Mouse (Mus musculus) ES-E14 (cell line): ENCODE measurements around the gene Chn1. TPM values are rescaled to one million over a fixed set of nuclear protein-coding genes. Genes with fewer than 3 reads are reported as not detected.

ENCODE experiments used
- DNase-seq: peaks from one replicate; pipeline ENCODE4 v3.0.0-alpha.2; 2013; ENCODE audit warnings: low read depth, low spot score
- H3K27ac ChIP-seq: 2 replicates; pipeline ENCODE4 v1.5.1; 2012; ENCODE audit warnings: low read depth, mild to moderate bottlenecking, low read length, moderate library complexity, mixed read lengths; ENCODE audit not compliant: poor library complexity, insufficient read depth, severe bottlenecking
- H3K36me3 ChIP-seq: 2 replicates; pipeline ENCODE4 v1.6.1; 2012; ENCODE audit warnings: mild to moderate bottlenecking, low read length, moderate library complexity, mixed read lengths; ENCODE audit not compliant: control insufficient read depth, poor library complexity, insufficient read depth, severe bottlenecking
- H3K4me1 ChIP-seq, 2 experiments: fragments of 150-350 bp in 1 of 2; sonication (generic) in 1 of 2; 2 replicates each; pipeline ENCODE4 v1.6.1; 2012; ENCODE audit warnings: low read length in 2 of 2, mild to moderate bottlenecking in 1 of 2, mixed read lengths in 1 of 2; ENCODE audit not compliant: control insufficient read depth in 2 of 2, insufficient read depth in 2 of 2, poor library complexity in 1 of 2
- H3K4me3 ChIP-seq, 2 experiments: fragments of 150-350 bp in 1 of 2; sonication (generic) in 1 of 2; 2 replicates each; pipeline ENCODE4 v1.5.1; 2012; ENCODE audit warnings: low read length in 2 of 2, low read depth in 1 of 2, mild to moderate bottlenecking in 1 of 2, mixed read lengths in 1 of 2; ENCODE audit not compliant: insufficient read depth in 1 of 2, poor library complexity in 1 of 2, severe bottlenecking in 1 of 2
- H3K9ac ChIP-seq: 2 replicates; pipeline ENCODE4 v1.6.1; 2012; ENCODE audit warnings: low read depth, mild to moderate bottlenecking, low read length, mixed read lengths; ENCODE audit not compliant: poor library complexity, insufficient read depth, severe bottlenecking
- H3K9me3 ChIP-seq: fragments of 150-350 bp; sonication (generic); 2 replicates; pipeline ENCODE4 v1.6.1; 2012; ENCODE audit warnings: low read depth, mild to moderate bottlenecking, low read length; ENCODE audit not compliant: control insufficient read depth, insufficient read depth
- CHD2 ChIP-seq: IDR thresholded peaks from 2 replicates; pipeline ENCODE4 v1.6.1; 2014; ENCODE audit warnings: mild to moderate bottlenecking, low read depth, low read length, inconsistent platforms
- HCFC1 ChIP-seq: IDR thresholded peaks from 2 replicates; pipeline ENCODE4 v1.6.1; 2012; ENCODE audit warnings: low read length, inconsistent platforms, borderline replicate concordance; ENCODE audit not compliant: insufficient read depth
- MAFK ChIP-seq: IDR thresholded peaks from 2 replicates; pipeline ENCODE4 v1.6.1; 2014; ENCODE audit warnings: mild to moderate bottlenecking, low read depth, low read length, inconsistent platforms; ENCODE audit not compliant: insufficient read depth
- ZC3H11A ChIP-seq: IDR thresholded peaks from 2 replicates; pipeline ENCODE4 v1.6.1; 2012; ENCODE audit warnings: low read depth, mild to moderate bottlenecking, inconsistent platforms, low read length, borderline replicate concordance
- ZNF384 ChIP-seq: IDR thresholded peaks from 2 replicates; pipeline ENCODE4 v1.6.1; 2012; ENCODE audit warnings: low read depth, low read length, inconsistent platforms
- in situ Hi-C, 2 experiments: fragments of 600-800 bp; cut with MboI; formaldehyde crosslinking; loops; one replicate each; pipeline ENCODE4 v1.15.1; 2025; ENCODE audit warnings: low sequenced_read_pairs in 2 of 2, inconsistent platforms in 1 of 2; ENCODE audit not compliant: unreplicated experiment in 2 of 2
- total RNA-seq: library from RNA; depleted of rRNA; stranded (reverse); fragments of 300-350 nt; gene quantifications from 2 replicates; pipeline ENCODE4 v1.2.3, GENCODE M21; 2012

Chn1 gene
- total RNA-seq, 1 experiment, result 21.6 TPM

GRCm38 (mm10) chr2:73615456-73615855 is 159.7 kb downstream of the Chn1 start:
- peaks cover 3% of the 10 kb centered on the region; the same call in 1 of the 2 replicates for H3K36me3 ChIP-seq
- in situ Hi-C loops, result no loop called here

GRCm38 (mm10) chr2:73614303-73614702 is 160.8 kb downstream of the Chn1 start:
- Histone ChIP-seq H3K4me3 (no peak overlapping the region), H3K9me3 (no peaks in the 10 kb centered on the region), H3K9ac (no peak overlapping the region), H3K36me3 (peaks cover 3% of the 10 kb centered on the region; the same call in 1 of the 2 replicates), H3K27ac (no peak overlapping the region), H3K4me1 (no peaks in the 10 kb centered on the region)
- TF ChIP-seq HCFC1 (no peak), ZNF384 (no peak), ZC3H11A (no peak), CHD2 (no peak), MAFK (no peak)
- in situ Hi-C loops, result no loop called here
- DNase-seq, result no peak

More at GRCm38 (mm10) chr2:73615456-73615855, 159.7 kb downstream of the Chn1 start:
- no peaks in the 10 kb centered on the region for H3K9me3 ChIP-seq
- no peaks in the 10 kb centered on the region for H3K4me1 ChIP-seq
- DNase-seq, result no peak
- TF ChIP-seq ZNF384 (no peak), HCFC1 (no peak), ZC3H11A (no peak), CHD2 (no peak), MAFK (no peak)
- H3K9ac ChIP-seq, result no peak overlapping the region
- H3K4me3 ChIP-seq, result no peak overlapping the region
- no peak overlapping the region for H3K27ac ChIP-seq

DNA sequence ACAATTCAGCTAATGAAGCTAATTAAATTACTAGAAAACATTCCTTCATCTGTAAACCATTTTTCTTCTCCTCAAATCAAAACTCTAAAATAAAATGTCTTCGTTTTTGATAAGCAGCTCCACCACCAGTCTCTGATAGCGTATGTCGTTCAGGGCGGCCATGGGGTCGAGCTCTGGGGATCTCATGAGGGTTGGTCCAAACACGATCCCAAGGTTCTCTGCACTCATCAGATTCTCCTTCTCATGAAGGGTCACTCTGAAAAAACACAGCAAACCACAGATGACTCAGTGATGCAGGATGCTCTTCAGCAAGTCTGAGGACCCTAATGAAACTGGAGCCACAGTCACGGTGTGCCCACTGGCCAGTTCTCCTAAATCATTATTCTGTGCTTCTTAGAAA is 162.2 kb downstream of the Chn1 start:
- no peaks in the 10 kb centered on the region for H3K9me3 ChIP-seq
- H3K9ac ChIP-seq, result no peak overlapping the region
- in situ Hi-C loops, result no loop called here
- TF ChIP-seq CHD2 (no peak), ZC3H11A (no peak), HCFC1 (no peak), MAFK (no peak), ZNF384 (no peak)
- no peak overlapping the region for H3K27ac ChIP-seq
- H3K4me3 ChIP-seq, result no peak overlapping the region
- H3K36me3 ChIP-seq, result peaks cover 3% of the 10 kb centered on the region; the same call in 1 of the 2 replicates
- DNase-seq, result no peak
- no peaks in the 10 kb centered on the region for H3K4me1 ChIP-seq

DNA sequence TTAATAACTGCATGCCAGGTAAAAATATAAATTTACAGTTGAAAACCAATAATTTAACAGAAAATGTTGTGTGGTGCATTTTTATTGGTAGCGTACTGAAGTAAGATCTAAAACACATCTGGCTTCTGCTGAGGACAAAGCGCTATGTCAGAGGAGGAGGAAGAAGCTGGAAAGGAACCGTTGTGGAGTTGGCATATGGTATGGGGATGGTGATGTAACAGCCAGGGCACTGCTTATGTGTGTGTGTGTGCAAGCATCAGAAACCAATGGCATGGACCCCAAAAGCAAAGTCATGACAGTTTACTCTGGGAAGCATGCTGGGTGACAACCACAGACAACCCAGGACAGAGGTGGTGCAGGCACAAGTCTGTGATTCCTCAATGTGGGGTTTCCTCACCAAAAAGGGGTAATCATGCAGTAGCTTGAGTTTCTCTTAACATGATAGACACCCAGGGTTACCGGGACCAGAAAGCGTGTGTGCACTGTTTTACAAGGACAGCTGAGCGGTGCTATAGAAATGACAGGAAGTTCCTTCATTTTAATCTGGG is 162.7 kb downstream of the Chn1 start:
- Histone ChIP-seq H3K4me3 (no peak overlapping the region), H3K9ac (no peak overlapping the region), H3K36me3 (peaks cover 3% of the 10 kb centered on the region; the same call in 1 of the 2 replicates), H3K27ac (no peak overlapping the region), H3K4me1 (no peaks in the 10 kb centered on the region), H3K9me3 (no peaks in the 10 kb centered on the region)
- no peak for DNase-seq
- in situ Hi-C loops, result no loop called here
- TF ChIP-seq ZC3H11A (no peak), MAFK (no peak), HCFC1 (no peak), CHD2 (no peak), ZNF384 (no peak)

- H3K4me3 ChIP-seq, result no peak overlapping the region
- in situ Hi-C loops, result no loop called here
- no peak overlapping the region for H3K27ac ChIP-seq
- H3K9me3 ChIP-seq, result no peaks in the 10 kb centered on the region
- no peaks in the 10 kb centered on the region for H3K4me1 ChIP-seq
- no peak for DNase-seq
- TF ChIP-seq MAFK (no peak), CHD2 (no peak), HCFC1 (no peak)
- no peak overlapping the region for H3K9ac ChIP-seq
- peaks cover 3% of the 10 kb centered on the region; the same call in 1 of the 2 replicates for H3K36me3 ChIP-seq
Observed at GRCm38 (mm10) chr2:73611798-73612197, 163.3 kb downstream of the Chn1 start.
